Mouse (Mus musculus) T-helper 17 cell (primary cell): ENCODE measurements around the gene Drg1.

Experiments used
- in situ Hi-C, 2 experiments: fragments of 300-600 bp; cut with MboI, MseI; formaldehyde crosslinking; loops; 1 replicate in 1 of 2; 2 replicates in 1 of 2; pipeline ENCODE4 v1.15.1; 2025; ENCODE audit warnings: high pct_unique_total_duplicates in 2 of 2

Drg1 gene

DNA sequence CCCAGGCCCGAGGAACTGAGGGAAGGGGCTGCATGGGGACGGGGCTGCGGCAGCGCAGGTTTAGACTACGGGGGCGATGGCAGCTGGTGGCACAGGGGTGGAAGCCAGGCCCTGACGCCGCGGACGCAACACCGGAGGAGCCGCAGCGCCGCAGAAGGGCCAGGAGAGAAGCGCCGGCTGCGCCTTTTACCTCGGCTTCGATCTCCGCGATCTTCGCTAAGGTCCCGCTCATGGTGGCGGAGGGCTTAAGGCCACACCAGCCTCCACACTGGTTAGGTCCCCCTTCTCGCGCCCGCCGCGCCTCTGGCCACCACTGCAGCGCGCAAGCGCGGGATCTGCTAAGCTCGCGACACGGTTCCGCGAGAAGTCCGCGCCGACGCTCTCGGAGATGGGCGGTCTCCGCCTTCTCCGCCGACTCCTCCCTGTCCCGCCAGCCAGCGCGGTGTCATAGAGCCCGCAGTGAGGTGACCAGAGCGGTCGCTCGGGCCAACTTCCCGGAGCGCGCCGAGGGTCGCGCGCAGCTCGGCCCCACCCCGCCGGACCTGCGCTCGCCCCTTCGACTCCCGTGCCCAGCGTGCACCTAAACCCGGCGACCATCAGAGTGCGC lies at the start of gene Drg1:
Gene Drg1 (minus strand): TSS at position 337 of the 607 bp plus-strand sequence.
- in situ Hi-C loops, result no loop called here

- in situ Hi-C loops, result no loop called here
Measured at GRCm38 (mm10) chr11:3314148-3314547, 47.9 kb upstream of the Drg1 start.

- in situ Hi-C loops, result no loop called here
Measured at GRCm38 (mm10) chr11:3313294-3313693, 47.1 kb upstream of the Drg1 start.

- in situ Hi-C loops, result no loop called here
Measured at GRCm38 (mm10) chr11:3311586-3312347, 45.6 kb upstream of the Drg1 start.

DNA sequence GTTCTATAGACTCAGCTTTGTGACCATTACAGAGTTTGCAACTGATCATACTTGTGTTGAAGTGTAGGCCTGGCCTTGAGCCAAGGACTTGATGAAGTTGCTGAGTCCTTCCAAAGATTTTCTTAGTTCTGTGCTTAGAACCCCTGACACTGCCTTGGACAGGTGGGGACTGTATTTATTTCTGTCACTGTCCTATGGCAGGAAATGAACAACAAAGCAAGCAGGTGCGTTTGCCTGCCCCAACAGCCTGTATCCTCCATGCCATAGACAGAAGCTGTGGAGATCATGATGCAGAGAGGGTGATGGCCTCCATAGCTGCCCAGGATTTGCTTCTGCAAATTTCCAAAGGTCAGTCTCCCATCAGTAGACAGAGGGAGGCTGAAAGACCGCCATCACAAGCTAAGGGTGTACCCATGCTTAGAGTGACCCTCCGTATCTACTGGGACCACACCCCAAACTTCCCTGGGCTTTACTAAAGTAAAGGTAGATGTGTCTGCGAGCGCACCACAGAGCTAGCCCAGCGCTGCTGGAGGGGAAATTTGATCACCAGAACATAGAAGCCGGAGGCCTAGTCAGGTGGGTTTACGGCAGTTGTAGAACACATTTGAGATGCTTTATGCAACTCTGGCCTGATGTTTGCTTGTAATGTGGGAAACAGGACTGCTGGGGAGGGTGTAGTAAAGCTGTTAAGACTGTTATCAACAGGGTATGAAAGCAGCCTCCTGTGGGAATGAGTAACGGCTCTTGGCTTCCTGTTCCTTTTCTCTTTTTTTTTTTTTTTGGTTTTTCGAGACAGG lies 44.8 kb upstream of the Drg1 start:
- in situ Hi-C loops, result no loop called here

GRCm38 (mm10) chr11:3309884-3310283 lies 43.7 kb upstream of the Drg1 start:
- in situ Hi-C loops, result no loop called here

- in situ Hi-C loops, result no loop called here
Measured at GRCm38 (mm10) chr11:3307875-3308274, 41.7 kb upstream of the Drg1 start.

DNA sequence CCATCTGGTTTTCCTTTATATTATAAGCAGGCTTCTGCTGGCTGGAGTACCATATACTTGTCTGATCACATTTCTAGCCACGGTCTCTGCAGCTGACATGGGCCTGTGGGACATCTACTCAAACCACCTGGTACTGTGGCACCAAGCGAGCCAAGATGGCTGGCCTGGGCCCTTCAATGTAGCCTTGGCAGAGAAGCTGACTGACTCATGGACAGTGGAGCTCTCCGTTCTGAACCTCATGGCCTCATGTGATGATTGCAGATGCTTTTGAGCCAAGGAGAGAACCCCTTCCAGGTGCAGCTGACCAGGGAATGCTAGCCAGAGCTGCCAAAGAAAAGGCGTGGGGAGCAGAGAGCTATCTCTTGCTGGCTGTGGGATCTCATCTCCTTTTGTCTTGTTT lies 39.6 kb upstream of the Drg1 start:
- in situ Hi-C loops, result no loop called here

DNA sequence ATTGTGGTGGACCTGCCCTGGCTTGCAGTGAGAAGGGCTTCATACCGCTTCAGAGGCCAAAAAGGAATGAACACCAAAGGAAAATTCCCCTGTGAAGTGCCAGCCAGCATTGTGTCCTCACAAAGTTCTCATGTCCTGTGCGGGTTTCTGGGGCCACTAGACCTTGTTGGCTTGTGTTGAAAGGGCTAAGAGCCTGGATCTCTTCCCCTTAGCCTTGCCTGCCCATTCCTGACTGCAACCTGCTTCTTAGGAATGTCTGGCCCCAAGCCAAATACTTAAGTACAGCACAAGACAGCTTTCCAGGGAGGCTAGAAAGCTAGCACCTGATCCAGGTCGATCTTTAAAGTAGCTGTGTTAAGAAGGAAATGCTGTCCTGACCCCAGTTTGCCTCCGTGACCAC lies 36.6 kb upstream of the Drg1 start:
- in situ Hi-C loops, result no loop called here

DNA sequence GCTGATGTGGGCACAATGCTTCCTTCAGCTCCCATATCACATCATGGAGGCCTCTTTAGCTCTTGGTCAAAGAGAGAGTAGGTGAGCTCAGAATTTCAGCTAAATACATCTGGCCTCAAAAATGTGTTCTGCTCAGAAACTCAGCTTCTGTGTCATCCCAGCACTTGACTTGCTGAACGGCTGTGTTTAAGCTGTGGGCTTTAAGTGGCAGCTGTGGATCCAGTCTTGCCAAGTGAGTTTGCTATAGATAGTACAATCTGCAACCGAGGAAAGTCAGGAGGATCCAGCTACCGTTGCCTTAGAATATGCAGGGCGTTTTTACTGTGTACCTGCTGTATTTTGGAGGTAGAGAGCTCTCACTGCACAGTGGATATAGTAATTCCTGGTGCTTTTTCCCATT lies 36.2 kb upstream of the Drg1 start:
- in situ Hi-C loops, result no loop called here

- in situ Hi-C loops, result no loop called here
Measured at GRCm38 (mm10) chr11:3301075-3301474, 34.9 kb upstream of the Drg1 start.

DNA sequence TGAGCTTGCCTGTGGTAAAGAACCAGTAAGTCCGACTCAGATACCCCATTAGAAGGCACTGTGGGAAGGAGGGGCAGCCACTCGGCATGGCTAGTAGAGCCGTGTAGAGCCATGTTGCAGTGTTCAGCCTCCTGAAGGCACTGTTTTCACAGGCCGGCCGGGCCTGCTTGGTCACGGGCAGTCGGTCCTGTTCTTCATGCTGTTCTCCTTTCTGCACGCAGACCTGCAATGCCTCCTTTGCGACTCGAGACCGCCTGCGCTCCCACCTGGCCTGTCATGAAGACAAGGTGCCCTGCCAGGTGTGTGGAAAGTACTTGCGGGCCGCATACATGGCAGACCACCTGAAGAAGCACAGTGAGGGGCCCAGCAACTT lies 32.6 kb upstream of the Drg1 start:
- in situ Hi-C loops, result no loop called here

DNA sequence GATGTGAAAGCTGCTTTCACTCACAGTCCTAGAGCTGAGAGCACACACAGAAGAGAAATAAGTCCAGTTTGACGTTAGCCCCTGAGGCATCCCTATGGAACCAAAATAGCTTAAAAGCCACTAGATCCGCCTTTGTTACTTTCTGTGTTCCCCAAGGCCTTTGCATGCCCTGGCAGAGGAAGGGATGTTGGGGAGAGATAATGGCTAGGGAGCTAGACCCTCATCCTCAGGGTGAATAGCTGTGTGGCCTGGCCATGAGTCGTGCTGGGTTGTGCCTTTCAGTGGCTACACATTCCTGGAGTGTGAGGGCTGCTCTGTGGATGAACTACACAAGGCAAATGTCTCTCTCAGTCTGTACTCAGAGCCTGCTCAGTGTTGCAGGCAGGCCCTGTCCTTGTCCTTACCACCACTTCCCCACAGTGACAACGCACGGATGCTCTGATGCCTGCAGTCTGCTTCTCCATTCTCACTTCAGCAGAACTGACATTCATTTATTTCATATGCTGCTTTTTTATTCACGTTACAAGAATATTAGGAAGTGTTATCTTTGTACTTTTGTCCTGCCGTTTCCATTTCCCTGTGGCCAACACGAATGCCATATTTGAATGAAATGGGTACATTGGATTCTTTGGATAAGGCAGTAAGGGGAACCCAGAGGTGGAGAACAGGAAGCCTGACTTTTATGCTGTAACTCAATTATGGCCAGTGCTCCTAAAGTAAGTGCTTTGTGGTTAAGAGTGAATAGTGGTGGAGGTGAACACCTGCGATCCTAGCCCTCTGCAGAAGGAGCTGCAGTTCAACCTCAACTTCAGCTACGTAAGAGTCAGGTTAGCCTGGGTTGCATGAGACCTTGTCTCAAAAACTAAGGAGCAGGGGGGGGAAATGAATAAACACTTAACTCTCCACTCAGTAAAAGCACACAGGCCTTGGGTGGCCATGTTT lies 31.9 kb upstream of the Drg1 start:
- in situ Hi-C loops, result no loop called here

- in situ Hi-C loops, result no loop called here
Measured at GRCm38 (mm10) chr11:3296056-3296455, 29.8 kb upstream of the Drg1 start.

DNA sequence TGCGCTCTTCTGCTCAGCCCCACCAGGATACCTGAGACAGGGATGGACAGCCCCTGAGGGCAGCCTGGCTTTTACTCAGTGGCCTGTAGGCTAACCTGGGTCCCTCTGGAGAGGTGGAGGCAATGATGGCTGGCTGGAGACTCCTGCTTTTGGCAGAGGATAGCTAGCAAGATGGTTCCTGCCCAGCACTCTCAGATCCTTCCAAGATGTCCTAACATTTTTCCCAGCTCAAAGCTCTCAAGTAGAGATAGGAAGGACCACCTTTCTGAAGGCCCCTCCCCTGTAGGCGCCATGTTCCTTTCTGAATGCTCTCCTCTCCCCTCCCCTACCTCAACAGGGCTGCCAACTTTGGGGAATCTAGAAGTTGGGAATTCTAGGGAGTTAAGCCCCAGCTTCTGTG lies 28.4 kb upstream of the Drg1 start:
- in situ Hi-C loops, result loop anchor here in 1 of 2 experiments (5.0 kb wide), 1 partner anchor 33 kb away; no protein-coding TSS in a partner anchor

DNA sequence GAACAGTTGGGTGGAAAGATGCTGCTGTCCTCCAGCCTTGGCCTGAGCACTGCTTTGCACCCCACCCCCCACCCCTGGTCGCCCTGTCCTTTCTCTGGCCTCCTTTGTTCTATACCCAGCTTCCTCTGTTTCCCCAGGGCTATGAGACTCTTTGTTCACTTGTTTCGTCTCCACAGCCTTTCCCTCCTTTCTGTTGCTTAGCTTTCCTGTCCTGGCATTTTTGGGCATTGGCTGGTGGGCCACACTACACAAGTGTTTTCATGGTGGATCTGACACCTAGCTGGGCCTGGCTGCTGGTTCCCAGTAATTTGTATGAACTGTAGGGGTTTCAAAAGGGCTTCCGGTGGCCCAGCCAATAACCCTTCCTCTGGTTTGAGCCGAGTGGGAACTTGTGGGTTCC lies 27.1 kb upstream of the Drg1 start:
- in situ Hi-C loops, result loop anchor here in 1 of 2 experiments (5.0 kb wide), 1 partner anchor 34 kb away; no protein-coding TSS in a partner anchor

DNA sequence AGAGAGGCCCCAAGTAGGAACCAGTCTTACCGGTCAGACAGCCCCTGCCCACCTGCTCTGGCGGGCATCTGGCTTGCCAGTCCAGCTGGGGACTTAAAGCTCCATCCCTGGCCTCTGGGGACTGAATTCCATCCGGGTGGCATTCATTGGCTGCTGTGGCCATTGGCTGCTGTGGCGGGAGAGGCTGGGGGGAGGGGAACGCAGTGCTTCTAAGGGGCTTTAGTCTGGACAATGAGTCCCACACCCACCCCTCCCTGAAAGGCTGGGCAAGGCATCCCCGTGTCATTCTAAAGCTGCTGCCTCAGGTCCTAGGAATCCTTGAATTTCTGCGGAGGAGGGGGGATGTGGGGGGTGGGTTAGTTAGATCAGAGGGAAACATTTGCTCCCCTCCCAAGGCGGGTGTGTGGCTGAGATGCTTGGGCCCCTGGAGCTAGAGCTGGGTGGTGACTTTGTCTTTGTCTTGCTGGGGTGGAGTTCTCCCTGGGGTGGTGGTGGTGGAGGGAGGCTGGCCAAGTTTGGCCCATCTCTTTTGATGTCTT lies 26.6 kb upstream of the Drg1 start:
- in situ Hi-C loops, result loop anchor here in 1 of 2 experiments (5.0 kb wide), 1 partner anchor 35 kb away; no protein-coding TSS in a partner anchor

GRCm38 (mm10) chr11:3292062-3292421 lies 25.8 kb upstream of the Drg1 start:
- in situ Hi-C loops, result loop anchor here in 1 of 2 experiments (5.0 kb wide), 1 partner anchor 35 kb away; no protein-coding TSS in a partner anchor

DNA sequence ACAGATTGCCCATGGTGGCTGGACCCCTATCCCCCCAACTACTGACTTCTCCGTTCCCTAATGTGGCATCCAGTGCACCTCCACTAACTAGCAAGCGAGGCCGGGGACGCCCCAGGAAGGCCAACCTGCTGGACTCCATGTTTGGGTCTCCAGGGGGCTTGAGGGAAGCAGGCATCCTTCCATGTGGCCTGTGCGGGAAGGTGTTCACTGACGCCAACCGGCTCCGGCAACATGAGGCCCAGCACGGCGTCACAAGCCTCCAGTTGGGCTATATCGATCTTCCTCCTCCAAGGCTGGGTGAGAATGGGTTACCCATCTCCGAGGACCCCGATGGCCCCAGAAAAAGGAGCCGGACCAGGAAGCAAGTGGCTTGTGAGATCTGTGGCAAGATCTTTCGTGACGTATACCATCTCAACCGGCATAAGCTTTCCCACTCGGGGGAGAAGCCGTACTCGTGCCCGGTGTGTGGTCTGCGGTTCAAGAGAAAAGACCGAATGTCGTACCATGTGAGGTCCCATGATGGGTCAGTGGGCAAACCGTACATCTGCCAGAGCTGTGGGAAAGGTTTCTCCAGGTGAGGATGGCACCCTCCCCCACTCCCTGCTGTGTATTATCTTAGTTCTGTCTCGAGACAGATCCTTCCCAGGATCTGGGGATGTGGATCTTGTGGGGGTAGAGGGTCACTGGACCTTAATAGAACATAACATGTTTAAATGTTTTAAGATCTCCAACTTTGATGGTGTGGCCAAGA lies 25.3 kb upstream of the Drg1 start:
- in situ Hi-C loops, result loop anchor here in 1 of 2 experiments (5.0 kb wide), 1 partner anchor 36 kb away; no protein-coding TSS in a partner anchor
